Mouse (Mus musculus) olfactory bulb, adult 2 months (tissue): Measurements from ENCODE around the gene Rnf111.

Source experiments
- CTCF ChIP-seq: fragments of 200-500 bp; IDR thresholded peaks from 2 replicates; pipeline ENCODE4 v1.5.1; 2012; ENCODE audit warnings: low read depth, mild to moderate bottlenecking, low read length, moderate library complexity; ENCODE audit not compliant: insufficient read depth
- POLR2A ChIP-seq: fragments of 200-500 bp; IDR thresholded peaks from 2 replicates; pipeline ENCODE4 v1.6.1; 2012; ENCODE audit warnings: mild to moderate bottlenecking, low read depth, low read length, moderate library complexity; ENCODE audit not compliant: insufficient read depth

DNA sequence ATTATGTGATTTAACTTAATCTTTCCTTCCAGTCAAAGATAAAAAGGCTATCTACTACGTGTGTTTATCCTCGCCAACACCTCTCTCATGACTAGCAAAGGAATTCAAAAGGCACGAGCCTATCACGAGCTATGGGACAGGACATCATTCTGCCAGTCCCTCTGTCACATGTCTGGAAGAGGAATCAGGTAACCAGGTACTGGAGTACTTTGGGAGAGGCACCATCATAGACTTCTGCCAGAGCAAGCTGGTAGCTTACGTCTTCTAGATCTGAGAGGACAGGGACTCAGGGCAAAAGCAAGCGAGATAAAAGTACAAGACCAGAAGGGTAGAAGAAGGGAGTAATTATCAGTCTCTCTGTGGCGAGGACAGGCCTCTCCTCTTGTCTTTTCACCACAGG, 8.2 kb upstream of the Rnf111 start:
- TF ChIP-seq POLR2A (no peak), CTCF (no peak)
